Mouse (Mus musculus): ENCODE measurements around the gene Dok5. TPM values are rescaled to one million over a fixed set of nuclear protein-coding genes. Genes with fewer than 3 reads are reported as not detected.

The Dok5 gene
- polyA plus RNA-seq, 1 experiment from 2014 or later: 0.63 TPM

- no peak for TF ChIP-seq CTCF (IDR thresholded peaks at IDR 0.05; ENCODE audit: low read depth)
- no peak overlapping the region for H3K9ac ChIP-seq (ENCODE audit: low read depth, low read length)
- no peaks in the 10 kb centered on the region for H3K4me1 ChIP-seq (replicated peaks; ENCODE audit: control insufficient read depth, insufficient read depth, low read length)
- no peak overlapping the region for H3K4me3 ChIP-seq (ENCODE audit: low read depth, low read length)
- H3K9me3 ChIP-seq (ENCODE audit: control insufficient read depth): no peaks in the 10 kb centered on the region; the same call in 1 of the 2 replicates
- no peaks in the 10 kb centered on the region for H3K36me3 ChIP-seq (ENCODE audit: control insufficient read depth, insufficient read depth)
- H3K27ac ChIP-seq (ENCODE audit: low read depth, low read length): no peak overlapping the region
- 23% methylated on average over 8 of the region's 8 CpGs for WGBS
- H3K4me2 ChIP-seq (replicated peaks; ENCODE audit: low read depth): no peak overlapping the region
- ATAC-seq: no peak
- no peaks in the 10 kb centered on the region for H3K27me3 ChIP-seq (replicated peaks; ENCODE audit: control insufficient read depth, insufficient read depth, low read length)
Measured at GRCm38 (mm10) chr2:170816302-170816701, 84.7 kb downstream of the Dok5 start.

- H3K4me2 ChIP-seq (replicated peaks; ENCODE audit: low read depth): no peak overlapping the region
- no peak for TF ChIP-seq CTCF (IDR thresholded peaks at IDR 0.05; ENCODE audit: low read depth)
- no peak overlapping the region for H3K27ac ChIP-seq (ENCODE audit: low read depth, low read length)
- no peak overlapping the region for H3K9ac ChIP-seq (ENCODE audit: low read depth, low read length)
- no peak for ATAC-seq
- H3K4me1 ChIP-seq (replicated peaks; ENCODE audit: control insufficient read depth, insufficient read depth, low read length): no peaks in the 10 kb centered on the region
- H3K4me3 ChIP-seq (ENCODE audit: low read depth, low read length): no peak overlapping the region
- no peaks in the 10 kb centered on the region for H3K36me3 ChIP-seq (ENCODE audit: control insufficient read depth, insufficient read depth)
- 70% methylated on average over 4 of the region's 4 CpGs for WGBS
- H3K9me3 ChIP-seq (ENCODE audit: control insufficient read depth): no peaks in the 10 kb centered on the region; the same call in 1 of the 2 replicates
- H3K27me3 ChIP-seq (replicated peaks; ENCODE audit: control insufficient read depth, insufficient read depth, low read length): no peaks in the 10 kb centered on the region
Measured at GRCm38 (mm10) chr2:170817112-170817703, 85.6 kb downstream of the Dok5 start.

- Histone ChIP-seq H3K27ac (ENCODE audit: low read depth, low read length) (no peak overlapping the region), H3K9ac (ENCODE audit: low read depth, low read length) (no peak overlapping the region)
- WGBS: 49% methylated on average over 17 of the region's 17 CpGs
Measured at GRCm38 (mm10) chr2:170826821-170827441, 95.3 kb downstream of the Dok5 start.

GRCm38 (mm10) chr2:170828757-170829156 lies 97.2 kb downstream of the Dok5 start:
- no peak for ATAC-seq
- no peak for TF ChIP-seq CTCF (IDR thresholded peaks at IDR 0.05; ENCODE audit: low read depth)
- Histone ChIP-seq H3K27me3 (replicated peaks; ENCODE audit: control insufficient read depth, insufficient read depth, low read length) (no peaks in the 10 kb centered on the region), H3K27ac (ENCODE audit: low read depth, low read length) (no peak overlapping the region), H3K9ac (ENCODE audit: low read depth, low read length) (no peak overlapping the region), H3K4me2 (replicated peaks; ENCODE audit: low read depth) (no peak overlapping the region), H3K4me3 (ENCODE audit: low read depth, low read length) (no peak overlapping the region), H3K9me3 (ENCODE audit: control insufficient read depth) (no peaks in the 10 kb centered on the region), H3K4me1 (replicated peaks; ENCODE audit: control insufficient read depth, insufficient read depth, low read length) (no peaks in the 10 kb centered on the region), H3K36me3 (ENCODE audit: control insufficient read depth, insufficient read depth) (no peaks in the 10 kb centered on the region)
- WGBS: 56% methylated on average over 7 of the region's 7 CpGs

More at GRCm38 (mm10) chr2:170826821-170827441, 95.3 kb downstream of the Dok5 start:
- no peak overlapping the region for H3K4me3 ChIP-seq (ENCODE audit: low read depth, low read length)
- H3K9me3 ChIP-seq (ENCODE audit: control insufficient read depth): no peaks in the 10 kb centered on the region
- peak overlapping the region; percentile 24; the same call in 1 of the 2 replicates for H3K4me2 ChIP-seq (replicated peaks; ENCODE audit: low read depth)
- peak; percentile 25; the same call in 1 of the 2 replicates for ATAC-seq
- no peak for TF ChIP-seq CTCF (IDR thresholded peaks at IDR 0.05; ENCODE audit: low read depth)
- no peaks in the 10 kb centered on the region for H3K36me3 ChIP-seq (ENCODE audit: control insufficient read depth, insufficient read depth)
- no peaks in the 10 kb centered on the region for H3K27me3 ChIP-seq (replicated peaks; ENCODE audit: control insufficient read depth, insufficient read depth, low read length)
- no peaks in the 10 kb centered on the region for H3K4me1 ChIP-seq (replicated peaks; ENCODE audit: control insufficient read depth, insufficient read depth, low read length)

- Histone ChIP-seq H3K36me3 (ENCODE audit: control insufficient read depth, insufficient read depth) (no peaks in the 10 kb centered on the region), H3K9ac (ENCODE audit: low read depth, low read length) (no peak overlapping the region), H3K9me3 (ENCODE audit: control insufficient read depth) (no peaks in the 10 kb centered on the region), H3K4me2 (replicated peaks; ENCODE audit: low read depth) (no peak overlapping the region), H3K4me1 (replicated peaks; ENCODE audit: control insufficient read depth, insufficient read depth, low read length) (no peaks in the 10 kb centered on the region), H3K27me3 (replicated peaks; ENCODE audit: control insufficient read depth, insufficient read depth, low read length) (no peaks in the 10 kb centered on the region), H3K27ac (ENCODE audit: low read depth, low read length) (no peak overlapping the region), H3K4me3 (ENCODE audit: low read depth, low read length) (no peak overlapping the region)
- 70% methylated on average over 6 of the region's 6 CpGs for WGBS
- no peak for ATAC-seq
- no peak for TF ChIP-seq CTCF (IDR thresholded peaks at IDR 0.05; ENCODE audit: low read depth)
Measured at GRCm38 (mm10) chr2:170829191-170829611, 97.6 kb downstream of the Dok5 start.

GRCm38 (mm10) chr2:170829988-170830387 lies 98.4 kb downstream of the Dok5 start:
- no peak overlapping the region for H3K4me2 ChIP-seq (replicated peaks; ENCODE audit: low read depth)
- no peaks in the 10 kb centered on the region for H3K4me1 ChIP-seq (replicated peaks; ENCODE audit: control insufficient read depth, insufficient read depth, low read length)
- TF ChIP-seq CTCF (IDR thresholded peaks at IDR 0.05; ENCODE audit: low read depth): no peak
- no peaks in the 10 kb centered on the region for H3K36me3 ChIP-seq (ENCODE audit: control insufficient read depth, insufficient read depth)
- H3K4me3 ChIP-seq (ENCODE audit: low read depth, low read length): no peak overlapping the region
- no peaks in the 10 kb centered on the region for H3K9me3 ChIP-seq (ENCODE audit: control insufficient read depth)
- H3K9ac ChIP-seq (ENCODE audit: low read depth, low read length): no peak overlapping the region
- H3K27me3 ChIP-seq (replicated peaks; ENCODE audit: control insufficient read depth, insufficient read depth, low read length): no peaks in the 10 kb centered on the region
- ATAC-seq: no peak
- 89% methylated on average over 14 of the region's 14 CpGs for WGBS
- H3K27ac ChIP-seq (ENCODE audit: low read depth, low read length): no peak overlapping the region

All from intestine, postnatal 0 days (tissue).